Mouse (Mus musculus) gastrocnemius, postnatal 25 days (tissue): ENCODE measurements around the gene Gm20388. TPM values are rescaled to one million over a fixed set of nuclear protein-coding genes. Genes with fewer than 3 reads are reported as not detected.

Experiments
- DNase-seq: peaks from one replicate; pipeline ENCODE4 v3.0.0; 2022
- total RNA-seq, 2 experiments: library from RNA; stranded (reverse); gene quantifications; 1 replicate in 1 of 2; 2 replicates in 1 of 2; pipeline ENCODE4 v1.2.3; 2021

Gene Gm20388
- total RNA-seq, 2 experiments from 2014 or later = 6.7 TPM; not detected in 1

- DNase-seq = no peak
Observed at GRCm38 (mm10) chr8:121613419-121613818, 1702.8 kb downstream of the Gm20388 start.

DNA sequence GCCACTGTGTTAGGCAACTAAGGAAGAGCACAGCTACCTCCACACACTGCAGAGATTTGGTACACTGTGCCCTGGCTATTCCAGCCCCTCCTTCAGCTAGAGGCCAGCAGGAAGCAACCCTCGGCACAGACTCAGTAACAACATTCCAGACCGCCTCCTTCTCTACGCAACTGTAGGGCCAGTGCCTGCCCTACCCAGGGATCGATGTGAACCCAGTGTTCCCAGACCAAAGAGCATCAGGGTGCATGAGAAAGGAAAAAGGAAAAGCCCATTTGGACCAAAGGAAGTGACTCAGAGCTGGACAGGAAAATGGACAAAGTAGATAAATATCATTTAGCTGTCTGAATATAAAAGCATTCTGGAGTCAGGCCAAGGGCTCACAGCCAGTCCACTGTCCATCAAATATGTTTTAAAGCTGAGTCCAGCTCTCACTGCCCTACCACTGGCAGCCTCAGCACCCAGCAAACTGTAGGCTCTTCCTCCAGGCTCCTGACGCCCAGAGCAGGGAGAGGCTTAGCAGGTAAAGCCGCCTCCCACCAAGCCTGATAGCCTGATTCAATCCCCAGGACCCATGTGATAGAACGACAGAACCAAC, 1708.9 kb downstream of the Gm20388 start:
- peak; percentile 77 for DNase-seq

DNA sequence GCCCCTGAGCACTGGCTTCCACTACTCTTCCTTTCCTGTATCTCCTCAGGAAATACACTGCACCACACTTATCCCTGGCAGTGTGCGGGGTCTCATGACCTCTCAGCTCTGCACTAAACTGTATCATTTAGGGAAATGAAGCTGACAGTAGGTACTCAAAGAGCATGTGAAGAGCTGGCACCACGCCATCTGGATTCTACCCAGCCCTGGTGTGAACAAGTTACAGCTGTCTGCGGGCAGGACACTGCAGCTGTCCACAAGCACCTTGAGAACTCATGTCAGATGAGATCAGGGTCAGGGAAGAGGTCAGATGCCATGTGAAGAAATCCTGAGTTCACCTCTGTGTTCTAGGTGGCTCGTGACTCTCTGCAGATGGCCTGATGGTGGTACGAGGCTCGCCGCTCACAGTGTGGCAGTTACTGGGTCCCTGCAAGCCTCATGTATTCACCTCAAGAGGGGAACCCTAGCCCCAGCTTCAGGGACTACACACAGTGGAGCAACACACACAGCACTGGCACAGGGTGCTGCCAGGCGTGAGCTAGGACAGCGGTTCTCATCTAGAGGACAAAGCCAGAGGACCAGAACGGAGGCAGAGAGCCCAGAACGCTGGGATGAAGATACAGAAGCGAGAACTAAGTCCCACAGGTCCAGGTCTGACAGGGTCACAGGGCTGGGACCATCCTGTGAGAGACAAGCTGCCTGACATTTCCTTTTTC, 1710.3 kb downstream of the Gm20388 start:
- no peak for DNase-seq

- DNase-seq = no peak
Observed at GRCm38 (mm10) chr8:121621879-121622278, 1711.2 kb downstream of the Gm20388 start.

DNA sequence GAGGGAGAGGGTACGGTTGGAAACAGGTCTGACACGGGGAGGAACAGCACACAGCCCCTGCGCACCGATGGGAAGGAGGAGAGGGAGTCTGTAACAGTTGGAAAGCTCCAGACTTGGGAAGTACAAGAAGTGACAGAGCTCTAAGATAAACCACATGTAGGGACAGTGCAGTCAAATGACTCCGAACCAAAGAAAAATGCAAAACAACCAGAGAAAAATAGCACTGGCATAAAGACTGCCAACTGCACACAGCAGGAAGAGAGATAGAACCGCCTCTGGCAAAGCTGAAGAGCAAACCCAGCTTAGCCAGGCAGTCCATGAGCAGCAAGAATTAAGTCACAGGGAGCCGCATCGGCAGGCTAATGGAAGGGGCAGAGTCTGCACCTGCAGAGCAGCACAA, 1712.4 kb downstream of the Gm20388 start:
- no peak for DNase-seq

GRCm38 (mm10) chr8:121628681-121629080, 1718.0 kb downstream of the Gm20388 start:
- no peak for DNase-seq

DNA sequence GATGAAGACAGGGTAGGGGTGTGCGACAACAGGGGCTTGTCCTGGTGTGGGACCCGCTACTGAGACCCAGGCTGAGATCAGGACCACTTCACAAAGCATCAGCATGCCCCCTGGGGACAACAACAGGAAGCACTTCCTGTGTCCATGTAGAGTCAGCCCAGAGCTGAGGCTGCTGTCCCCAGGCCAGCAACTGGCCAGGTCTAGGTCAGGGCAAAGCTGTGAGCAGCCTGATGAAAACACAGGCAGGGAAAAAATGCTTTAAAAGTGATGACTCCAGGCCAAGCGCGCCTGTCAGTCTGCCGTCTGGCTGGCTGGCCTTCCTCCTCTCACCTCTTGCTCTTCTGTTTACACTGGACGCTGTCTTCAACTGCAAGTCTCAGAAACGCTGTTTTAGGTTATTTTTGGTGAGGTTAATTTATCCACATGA, 1721.0 kb downstream of the Gm20388 start:
- DNase-seq = peak; percentile 57

GRCm38 (mm10) chr8:121632401-121632800, 1721.8 kb downstream of the Gm20388 start:
- DNase-seq = no peak

DNA sequence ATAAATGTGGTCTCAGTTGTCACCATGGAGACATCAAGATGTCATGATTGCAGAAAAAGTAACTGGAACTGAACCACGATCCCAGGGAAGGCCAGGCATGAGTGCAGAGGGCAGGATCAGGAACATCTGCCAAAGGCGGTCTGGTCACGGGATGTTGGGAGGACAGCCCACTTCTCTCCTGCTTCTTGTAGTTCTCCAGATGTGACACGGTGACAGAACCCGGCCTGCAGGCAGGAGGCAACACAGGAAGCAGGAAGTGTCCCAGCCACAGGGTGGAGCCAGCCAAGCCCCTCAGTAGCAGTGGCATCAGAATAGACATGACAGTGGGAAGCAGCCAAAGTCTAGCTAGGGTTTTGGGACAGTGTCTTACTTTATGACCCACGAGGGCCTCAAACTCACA, 1724.9 kb downstream of the Gm20388 start:
- DNase-seq = peak; percentile 50

- DNase-seq = no peak
Observed at GRCm38 (mm10) chr8:121636180-121636579, 1725.5 kb downstream of the Gm20388 start.

DNA sequence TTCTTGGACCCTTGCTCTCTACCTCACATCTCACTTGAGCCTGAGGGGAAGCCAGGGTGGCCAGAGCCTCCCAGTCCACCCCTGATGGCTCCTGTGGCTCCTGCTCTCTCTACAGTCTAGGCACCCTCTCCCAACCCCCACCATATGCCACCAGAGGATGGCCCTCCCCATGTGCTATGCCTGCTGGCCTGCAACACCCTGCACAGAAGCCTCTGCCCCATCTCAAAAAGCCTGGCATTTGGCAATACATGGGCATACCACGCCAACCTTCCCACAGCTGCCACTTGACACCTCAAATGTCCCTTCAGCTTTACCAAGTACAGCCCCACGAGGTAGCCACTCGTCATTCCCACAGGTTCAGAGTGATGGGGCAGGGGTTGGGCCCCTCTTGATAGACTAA, 1732.2 kb downstream of the Gm20388 start:
- DNase-seq = no peak

GRCm38 (mm10) chr8:121643384-121643783, 1732.7 kb downstream of the Gm20388 start:
- no peak for DNase-seq

GRCm38 (mm10) chr8:121647511-121648215, 1737.0 kb downstream of the Gm20388 start:
- DNase-seq = no peak

- no peak for DNase-seq
Observed at GRCm38 (mm10) chr8:121648451-121648850, 1737.8 kb downstream of the Gm20388 start.

DNA sequence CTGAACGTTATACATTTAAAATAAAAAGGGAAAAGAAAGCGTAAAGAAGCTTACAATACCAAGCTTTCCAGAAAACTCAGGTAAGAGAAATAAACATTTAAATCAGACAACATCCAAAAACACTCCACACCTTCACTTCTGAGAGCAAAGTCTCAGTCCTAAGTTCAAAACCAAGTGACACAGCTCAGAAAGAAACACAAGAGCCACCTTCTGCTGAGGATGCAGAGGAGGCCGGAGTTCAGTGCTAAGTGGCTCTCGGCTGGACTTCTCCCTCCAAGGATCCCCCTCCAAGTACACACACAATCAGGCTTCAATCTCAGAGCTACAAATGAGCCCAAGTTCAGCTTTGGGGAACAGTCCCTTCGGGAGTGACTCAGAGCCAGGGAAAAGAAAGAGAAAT, 1738.8 kb downstream of the Gm20388 start:
- DNase-seq = no peak

DNA sequence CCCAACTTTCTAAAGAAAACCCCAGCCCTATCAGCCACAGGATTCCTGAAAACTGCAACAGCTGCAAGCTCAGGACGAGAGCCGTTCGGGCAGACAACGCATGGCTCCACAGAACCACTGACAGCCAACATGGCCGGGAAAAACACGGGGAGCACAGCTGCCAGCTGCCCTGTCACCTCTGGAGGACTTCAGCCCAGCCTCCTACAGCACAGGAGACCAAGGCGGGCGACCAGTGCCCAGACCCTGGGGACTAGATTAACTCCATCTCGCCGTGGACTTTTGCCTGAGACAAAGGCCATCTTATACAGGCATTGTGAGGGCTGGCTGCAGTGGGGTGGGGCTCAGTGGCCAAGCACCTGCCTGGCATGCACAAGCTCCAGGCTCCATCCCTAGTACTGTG, 1739.3 kb downstream of the Gm20388 start:
- DNase-seq = no peak

DNA sequence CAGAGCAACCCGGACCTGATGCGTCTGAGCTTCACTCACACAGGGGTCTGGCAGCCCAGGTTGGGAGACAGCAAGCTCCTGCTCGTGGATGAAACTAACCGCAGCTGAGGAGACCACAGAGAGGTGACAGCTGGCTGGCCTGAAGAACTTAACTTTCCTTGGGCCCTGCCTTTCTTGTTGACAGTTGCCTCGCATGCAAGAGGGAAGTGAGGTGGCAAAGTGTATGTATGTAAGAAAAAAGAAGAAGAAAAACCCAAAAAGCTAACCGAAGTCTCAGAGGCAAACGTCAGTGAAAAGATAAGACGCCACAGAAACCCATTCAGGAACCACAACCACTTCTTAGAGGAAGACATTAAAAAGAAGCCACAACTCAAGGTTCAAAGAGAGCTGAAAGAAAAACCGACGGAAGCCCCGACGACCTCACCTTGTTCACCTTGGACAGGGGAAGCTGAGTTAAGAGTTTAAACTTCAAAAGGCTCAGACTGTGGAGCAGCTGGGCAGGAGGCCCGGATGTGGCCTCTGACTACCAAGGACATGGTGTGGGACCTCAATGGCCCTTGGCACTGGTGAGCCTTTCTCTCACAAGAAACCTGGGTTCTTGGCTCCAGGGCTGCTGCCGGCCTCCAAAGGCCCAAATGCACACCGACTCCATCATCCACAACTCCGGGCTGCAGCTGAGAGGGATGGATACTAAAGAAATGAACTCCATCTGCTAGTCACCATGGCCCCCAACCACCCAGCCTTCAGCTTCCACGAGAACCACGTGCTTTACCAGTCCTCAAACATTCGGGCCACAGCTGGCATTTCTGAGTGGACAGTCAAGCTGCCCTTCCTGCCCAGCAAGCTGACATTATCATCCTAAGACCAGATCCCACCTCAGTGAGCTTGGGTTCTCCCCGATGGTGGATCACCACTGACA, 1740.0 kb downstream of the Gm20388 start:
- DNase-seq = no peak

GRCm38 (mm10) chr8:121651308-121651873, 1740.8 kb downstream of the Gm20388 start:
- DNase-seq = no peak

- peak; percentile 42 for DNase-seq
Observed at GRCm38 (mm10) chr8:121651874-121652361, 1741.3 kb downstream of the Gm20388 start.

DNA sequence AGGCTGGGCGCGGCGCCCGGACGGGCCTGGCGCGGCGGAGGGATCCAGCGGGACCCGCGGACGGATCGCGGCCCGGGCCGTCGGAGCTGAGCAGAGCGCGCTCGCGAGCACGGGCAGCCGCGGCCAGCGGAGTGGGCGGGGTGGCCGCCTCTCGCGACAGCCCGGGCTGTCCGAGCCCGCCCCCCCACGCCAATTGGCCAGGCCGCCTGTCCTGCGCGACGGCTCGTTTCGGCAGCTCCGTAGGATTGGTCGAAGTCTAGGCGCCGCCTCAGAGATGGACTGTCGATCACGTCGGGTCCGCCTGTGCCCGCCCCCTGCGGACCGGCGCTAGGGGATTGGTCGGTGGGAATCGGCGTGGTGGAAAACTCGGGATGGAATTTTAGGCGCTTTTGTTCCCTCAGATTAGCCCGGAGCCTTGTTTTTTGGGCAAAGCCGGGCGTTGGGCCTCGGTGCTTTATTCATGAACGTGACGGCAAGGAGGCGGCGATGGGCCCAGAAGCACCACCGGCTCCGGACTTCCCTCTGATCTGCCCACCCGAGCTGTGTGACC, 1742.2 kb downstream of the Gm20388 start, which contains the start of gene Zcchc14:
Gene Zcchc14 (minus strand): TSS at position 128 of the 550 bp plus-strand sequence.
- peak; percentile 99 for DNase-seq

DNA sequence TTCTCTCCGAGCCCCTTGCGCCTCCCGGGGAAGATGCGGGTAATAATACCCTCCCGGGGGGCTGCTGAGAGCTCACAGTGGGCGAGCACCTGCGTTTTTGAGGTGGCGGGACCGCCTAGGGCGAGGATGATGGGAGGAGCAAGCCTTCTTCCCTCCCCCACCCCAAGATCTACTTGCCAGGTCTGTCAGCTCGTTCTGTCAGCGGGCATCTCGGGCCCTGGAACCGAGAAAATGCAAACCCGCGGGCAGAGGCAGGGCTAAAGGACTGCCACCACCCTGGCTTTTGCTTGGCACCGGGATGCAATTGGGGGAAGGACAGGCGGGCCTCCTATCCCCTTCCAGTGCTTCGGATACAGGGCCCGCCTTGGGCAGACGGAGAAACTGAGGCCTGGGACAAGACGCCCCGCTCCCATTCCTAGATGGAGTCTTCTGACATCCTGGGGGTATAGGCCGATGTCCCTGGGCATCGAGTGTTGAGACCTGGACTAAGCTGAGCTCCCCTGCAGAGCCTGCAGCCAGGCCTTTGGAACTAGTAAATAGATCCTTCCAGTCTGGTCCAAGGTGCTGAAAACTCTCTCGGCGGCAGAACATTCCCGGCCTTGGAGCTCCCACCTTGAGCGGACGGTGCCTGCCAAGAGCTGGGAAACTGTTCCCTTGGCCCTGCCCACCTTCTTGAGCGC, 1742.8 kb downstream of the Gm20388 start:
- DNase-seq = no peak
